Mouse (Mus musculus) lung, adult 2 months (tissue): ENCODE measurements around the gene Rbm43.

Experiments
- CTCF ChIP-seq: fragments of 200-500 bp; IDR thresholded peaks from 2 replicates; pipeline ENCODE4 v1.5.1; 2011; ENCODE audit warnings: mild to moderate bottlenecking, low read length, control low read depth; ENCODE audit not compliant: insufficient read depth
- POLR2A ChIP-seq: fragments of 200-500 bp; IDR thresholded peaks from 2 replicates; pipeline ENCODE4 v1.6.1; 2011; ENCODE audit warnings: low read depth, mild to moderate bottlenecking, control low read depth, low read length, borderline replicate concordance; ENCODE audit errors: extremely low read depth

DNA sequence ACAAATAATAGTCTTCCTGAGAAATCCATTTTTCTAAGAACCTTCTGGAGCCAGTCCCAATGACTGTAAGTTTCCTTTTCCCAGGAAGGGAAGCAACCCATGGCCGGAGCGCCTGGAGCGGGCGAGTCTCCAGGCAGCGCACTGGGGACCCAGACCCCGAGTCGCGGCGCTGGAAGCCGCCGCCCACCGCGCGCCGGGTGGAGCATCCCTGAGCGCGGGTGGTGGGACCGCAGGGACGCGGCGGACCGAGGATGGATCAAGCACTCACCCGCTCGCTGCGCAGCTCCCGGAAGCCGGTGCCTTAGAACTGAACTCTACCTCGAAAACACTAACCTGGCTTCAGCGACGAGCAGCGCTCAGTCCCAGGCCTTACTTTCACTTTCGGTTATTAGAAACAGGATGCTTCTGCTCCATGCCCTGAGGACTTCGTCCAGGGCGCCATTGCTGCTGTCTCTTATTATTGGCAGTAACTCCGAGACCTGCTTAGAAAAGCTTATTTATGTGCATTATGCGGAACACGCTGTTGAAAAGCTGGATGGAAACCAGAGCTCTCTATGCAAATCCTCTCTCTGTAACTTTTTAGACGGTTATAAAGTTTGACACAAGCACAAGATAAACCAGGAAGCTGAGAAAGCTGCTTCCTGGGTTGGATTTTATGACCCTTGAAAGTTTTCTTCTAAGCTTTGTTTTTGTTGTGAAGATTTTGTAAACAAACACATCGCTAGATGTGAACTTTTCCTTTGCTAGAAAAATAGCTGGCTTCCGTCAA, 37.9 kb upstream of the Rbm43 start:
- TF ChIP-seq CTCF (no peak), POLR2A (peak; percentile 72; the same call in 1 of the 2 replicates)
